Mouse (Mus musculus): ENCODE measurements around the gene Prkca. TPM values are rescaled to one million over a fixed set of nuclear protein-coding genes. Genes with fewer than 3 reads are reported as not detected.

Prkca gene
- total RNA-seq, 1 experiment, result 8.4 TPM

DNA sequence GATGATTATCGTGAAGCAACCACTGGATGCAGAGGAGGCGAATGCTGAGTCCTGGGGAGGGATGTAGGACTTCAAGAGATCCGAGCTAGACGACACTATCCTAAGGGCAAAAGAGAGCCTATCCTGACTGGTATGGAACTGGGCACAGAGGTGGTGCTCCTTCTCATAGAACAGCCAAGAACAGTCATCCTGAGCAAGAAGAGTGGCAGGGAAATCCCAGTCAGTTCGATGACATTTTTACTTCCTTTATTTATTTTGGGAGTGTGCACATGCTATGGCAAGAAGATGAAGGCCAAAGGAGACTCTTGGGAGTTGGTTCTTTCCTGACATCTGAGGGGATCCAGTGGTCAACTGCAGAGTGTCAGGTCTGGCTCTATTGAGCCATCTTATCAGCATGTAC, 186.7 kb downstream of the Prkca start:
- TF ChIP-seq ZNF384 (IDR thresholded peaks at IDR 0.05; ENCODE audit: low read depth, low read length), result no peak
- no peak for TF ChIP-seq HCFC1 (IDR thresholded peaks at IDR 0.05; ENCODE audit: borderline replicate concordance, insufficient read depth, low read length)
- no peak for TF ChIP-seq CHD2 (IDR thresholded peaks at IDR 0.05; ENCODE audit: low read depth, low read length)
- no peak for TF ChIP-seq MAFK (IDR thresholded peaks at IDR 0.05; ENCODE audit: insufficient read depth, low read depth, low read length)
- TF ChIP-seq ZC3H11A (IDR thresholded peaks at IDR 0.05; ENCODE audit: borderline replicate concordance, low read depth, low read length), result no peak
- no peak overlapping the region for H3K4me3 ChIP-seq (ENCODE audit: insufficient read depth in 1 of 2, low read depth in 1 of 2, low read length in 2 of 2, poor library complexity in 1 of 2, severe bottlenecking in 1 of 2)
- no peak overlapping the region for H3K27ac ChIP-seq (ENCODE audit: insufficient read depth, low read depth, low read length, poor library complexity, severe bottlenecking)
- no peaks in the 10 kb centered on the region for H3K9me3 ChIP-seq (ENCODE audit: control insufficient read depth, insufficient read depth, low read depth, low read length)
- 0 out of 4 replicates have a peak, but pooled peaks cover 0 to 2% of the 10 kb centered on the region in 2 experiments for H3K4me1 ChIP-seq (ENCODE audit: control insufficient read depth in 2 of 2, insufficient read depth in 2 of 2, low read length in 2 of 2, poor library complexity in 1 of 2)
- in situ Hi-C loops (cut with MboI; ENCODE audit: low sequenced_read_pairs in 2 of 2, unreplicated experiment in 2 of 2), result no loop called here
- no peaks in the 10 kb centered on the region for H3K36me3 ChIP-seq (ENCODE audit: control insufficient read depth, insufficient read depth, low read length, poor library complexity, severe bottlenecking)
- no peak overlapping the region for H3K9ac ChIP-seq (ENCODE audit: insufficient read depth, low read depth, low read length, poor library complexity, severe bottlenecking)
- no peak for DNase-seq (ENCODE audit: low read depth, low spot score)

GRCm38 (mm10) chr11:108156107-108156506, 187.6 kb downstream of the Prkca start:
- H3K4me3 ChIP-seq (ENCODE audit: insufficient read depth in 1 of 2, low read depth in 1 of 2, low read length in 2 of 2, poor library complexity in 1 of 2, severe bottlenecking in 1 of 2), result no peak overlapping the region
- H3K4me1 ChIP-seq (ENCODE audit: control insufficient read depth in 2 of 2, insufficient read depth in 2 of 2, low read length in 2 of 2, poor library complexity in 1 of 2), result 0 out of 4 replicates have a peak, but pooled peaks cover 0 to 2% of the 10 kb centered on the region in 2 experiments
- no peaks in the 10 kb centered on the region for H3K36me3 ChIP-seq (ENCODE audit: control insufficient read depth, insufficient read depth, low read length, poor library complexity, severe bottlenecking)
- DNase-seq (ENCODE audit: low read depth, low spot score), result no peak
- TF ChIP-seq ZNF384 (IDR thresholded peaks at IDR 0.05; ENCODE audit: low read depth, low read length), result no peak
- no peak for TF ChIP-seq CHD2 (IDR thresholded peaks at IDR 0.05; ENCODE audit: low read depth, low read length)
- no peak for TF ChIP-seq HCFC1 (IDR thresholded peaks at IDR 0.05; ENCODE audit: borderline replicate concordance, insufficient read depth, low read length)
- TF ChIP-seq MAFK (IDR thresholded peaks at IDR 0.05; ENCODE audit: insufficient read depth, low read depth, low read length), result no peak
- TF ChIP-seq ZC3H11A (IDR thresholded peaks at IDR 0.05; ENCODE audit: borderline replicate concordance, low read depth, low read length), result no peak
- no peak overlapping the region for H3K9ac ChIP-seq (ENCODE audit: insufficient read depth, low read depth, low read length, poor library complexity, severe bottlenecking)
- in situ Hi-C loops (cut with MboI; ENCODE audit: low sequenced_read_pairs in 2 of 2, unreplicated experiment in 2 of 2), result no loop called here
- H3K9me3 ChIP-seq (ENCODE audit: control insufficient read depth, insufficient read depth, low read depth, low read length), result no peaks in the 10 kb centered on the region
- H3K27ac ChIP-seq (ENCODE audit: insufficient read depth, low read depth, low read length, poor library complexity, severe bottlenecking), result no peak overlapping the region

GRCm38 (mm10) chr11:108155088-108155580, 188.6 kb downstream of the Prkca start:
- 0 out of 4 replicates have a peak, but pooled peaks cover 0 to 2% of the 10 kb centered on the region in 2 experiments for H3K4me1 ChIP-seq (ENCODE audit: control insufficient read depth in 2 of 2, insufficient read depth in 2 of 2, low read length in 2 of 2, poor library complexity in 1 of 2)
- in situ Hi-C loops (cut with MboI; ENCODE audit: low sequenced_read_pairs in 2 of 2, unreplicated experiment in 2 of 2), result no loop called here
- H3K27ac ChIP-seq (ENCODE audit: insufficient read depth, low read depth, low read length, poor library complexity, severe bottlenecking), result no peak overlapping the region
- no peak for DNase-seq (ENCODE audit: low read depth, low spot score)
- no peak overlapping the region for H3K9ac ChIP-seq (ENCODE audit: insufficient read depth, low read depth, low read length, poor library complexity, severe bottlenecking)
- H3K9me3 ChIP-seq (ENCODE audit: control insufficient read depth, insufficient read depth, low read depth, low read length), result no peaks in the 10 kb centered on the region
- no peaks in the 10 kb centered on the region for H3K36me3 ChIP-seq (ENCODE audit: control insufficient read depth, insufficient read depth, low read length, poor library complexity, severe bottlenecking)
- H3K4me3 ChIP-seq (ENCODE audit: insufficient read depth in 1 of 2, low read depth in 1 of 2, low read length in 2 of 2, poor library complexity in 1 of 2, severe bottlenecking in 1 of 2), result no peak overlapping the region
- TF ChIP-seq ZNF384 (IDR thresholded peaks at IDR 0.05; ENCODE audit: low read depth, low read length) (no peak), ZC3H11A (IDR thresholded peaks at IDR 0.05; ENCODE audit: borderline replicate concordance, low read depth, low read length) (no peak), HCFC1 (IDR thresholded peaks at IDR 0.05; ENCODE audit: borderline replicate concordance, insufficient read depth, low read length) (no peak), CHD2 (IDR thresholded peaks at IDR 0.05; ENCODE audit: low read depth, low read length) (no peak), MAFK (IDR thresholded peaks at IDR 0.05; ENCODE audit: insufficient read depth, low read depth, low read length) (no peak)

DNA sequence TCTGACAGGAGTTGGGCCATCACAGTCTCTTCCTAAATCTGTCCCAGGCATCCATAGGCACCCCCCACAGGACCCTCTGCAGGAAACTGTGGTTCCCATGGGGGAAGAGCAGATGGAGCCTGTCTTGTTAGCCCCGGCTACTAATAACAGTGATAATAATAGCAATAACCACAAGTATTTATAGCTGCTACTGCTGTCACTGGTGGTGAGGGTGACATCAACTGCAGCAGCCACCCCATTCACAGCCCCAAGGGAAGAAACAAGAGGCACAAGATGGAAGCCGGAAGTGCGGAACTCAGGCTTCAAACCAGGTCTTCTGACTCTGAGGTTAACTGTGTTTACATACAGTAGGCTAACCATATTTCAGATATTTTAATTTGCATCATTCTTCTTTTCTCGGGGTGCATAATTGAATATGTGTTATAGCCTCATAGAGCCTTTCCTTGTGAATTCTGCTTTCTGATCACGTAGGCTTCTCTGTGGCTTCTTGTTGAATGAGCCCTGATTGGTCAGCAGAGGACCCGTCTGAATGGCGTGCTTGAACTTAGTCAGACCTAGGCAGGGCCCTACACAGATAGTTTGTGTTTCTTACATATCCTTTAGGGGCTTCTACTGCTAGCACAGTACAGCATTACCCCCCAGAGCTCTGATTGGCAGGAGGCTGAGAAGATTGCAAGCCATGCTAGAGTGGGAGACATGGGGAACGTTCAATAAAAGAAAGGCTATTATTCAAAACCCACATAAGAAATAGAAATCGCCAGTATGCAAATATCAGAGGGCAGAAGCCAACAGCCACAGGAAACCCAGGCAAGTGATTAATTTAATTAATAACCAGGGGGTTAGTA, 189.5 kb downstream of the Prkca start:
- H3K27ac ChIP-seq (ENCODE audit: insufficient read depth, low read depth, low read length, poor library complexity, severe bottlenecking), result no peak overlapping the region
- TF ChIP-seq MAFK (IDR thresholded peaks at IDR 0.05; ENCODE audit: insufficient read depth, low read depth, low read length), result no peak
- TF ChIP-seq HCFC1 (IDR thresholded peaks at IDR 0.05; ENCODE audit: borderline replicate concordance, insufficient read depth, low read length), result no peak
- TF ChIP-seq ZC3H11A (IDR thresholded peaks at IDR 0.05; ENCODE audit: borderline replicate concordance, low read depth, low read length), result no peak
- in situ Hi-C loops (cut with MboI; ENCODE audit: low sequenced_read_pairs in 2 of 2, unreplicated experiment in 2 of 2), result no loop called here

More for the DNA sequence above, 189.5 kb downstream of the Prkca start:
- DNase-seq (ENCODE audit: low read depth, low spot score), result no peak
- Histone ChIP-seq H3K9me3 (ENCODE audit: control insufficient read depth, insufficient read depth, low read depth, low read length) (no peaks in the 10 kb centered on the region), H3K9ac (ENCODE audit: insufficient read depth, low read depth, low read length, poor library complexity, severe bottlenecking) (no peak overlapping the region), H3K36me3 (ENCODE audit: control insufficient read depth, insufficient read depth, low read length, poor library complexity, severe bottlenecking) (no peaks in the 10 kb centered on the region), H3K4me3 (ENCODE audit: insufficient read depth in 1 of 2, low read depth in 1 of 2, low read length in 2 of 2, poor library complexity in 1 of 2, severe bottlenecking in 1 of 2) (no peak overlapping the region), H3K4me1 (ENCODE audit: control insufficient read depth in 2 of 2, insufficient read depth in 2 of 2, low read length in 2 of 2, poor library complexity in 1 of 2) (0 out of 4 replicates have a peak, but pooled peaks cover 0 to 2% of the 10 kb centered on the region in 2 experiments)
